Mouse (Mus musculus) left cerebral cortex, postnatal 14 days (tissue): ENCODE measurements around the gene Catsperz. TPM values are rescaled to one million over a fixed set of nuclear protein-coding genes. Genes with fewer than 3 reads are reported as not detected.
"Not testable (repeated sequence)": the region's sequence is repeated elsewhere in the genome, so short reads cannot be mapped to it uniquely, and the experiment has no call there.

Experiments
- DNase-seq, 2 experiments: peaks; one replicate each; pipeline ENCODE4 v3.0.0; 2021 to 2022; ENCODE audit warnings: low spot score in 2 of 2, mixed read lengths in 1 of 2
- intact Hi-C: fragments of 180-260 bp; cut with DNase I; formaldehyde crosslinking; loops from one replicate; pipeline ENCODE4 v1.15.1; 2025
- total RNA-seq, 2 experiments: library from RNA; stranded (reverse); gene quantifications; 2 replicates each; pipeline ENCODE4 v1.2.3; 2021

The Catsperz gene
- total RNA-seq, 2 experiments from 2014 or later, result 23.0 to 28.8 TPM

- DNase-seq, result no peak
- intact Hi-C loops, result no loop called here
These were observed 12.8 kb downstream of the Catsperz start for GRCm38 (mm10) chr19:6912205-6912970.

- intact Hi-C loops, result no loop called here
- DNase-seq, result no peak
These were observed 13.8 kb downstream of the Catsperz start for GRCm38 (mm10) chr19:6911101-6912074.

GRCm38 (mm10) chr19:6910306-6910705 is 14.9 kb downstream of the Catsperz start:
- intact Hi-C loops, DNase-seq: not testable (repeated sequence)

DNA sequence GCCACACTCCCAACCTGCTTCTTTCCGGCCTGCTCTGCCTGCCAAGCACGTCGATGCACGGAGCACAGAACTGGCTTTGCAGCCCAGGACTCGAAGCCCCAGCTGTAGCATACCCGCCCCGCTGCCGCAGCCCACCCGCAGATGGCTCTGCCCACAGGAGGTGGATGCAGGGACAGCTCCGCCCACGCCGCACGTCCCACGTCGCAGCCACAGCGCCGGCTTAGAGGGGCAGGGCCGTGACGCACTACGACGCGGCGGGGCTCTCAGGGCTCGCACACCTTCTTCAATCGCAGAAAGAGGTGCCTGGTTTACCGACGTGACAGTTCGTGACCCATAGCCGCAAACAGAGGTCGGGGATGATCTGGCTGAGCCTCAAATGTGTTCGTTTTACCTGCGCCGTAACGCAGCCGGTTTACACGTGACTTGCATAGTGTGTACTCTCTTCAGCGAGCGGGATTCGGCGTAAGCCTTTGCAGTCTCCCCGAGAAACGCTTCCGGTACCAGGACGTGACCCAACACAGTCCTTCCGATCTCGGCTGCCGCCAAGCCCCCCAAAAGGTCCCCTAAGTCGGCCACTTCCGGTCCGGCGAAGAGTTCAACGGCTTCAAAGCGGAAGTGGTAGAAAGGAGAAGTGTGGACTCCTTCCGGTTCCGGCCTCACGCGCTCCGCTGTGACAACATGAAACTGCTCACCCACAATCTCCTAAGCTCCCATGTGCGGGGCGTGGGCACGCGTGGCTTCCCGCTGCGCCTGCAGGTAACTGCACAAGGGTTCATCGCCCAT is 15.5 kb downstream of the Catsperz start, which contains the start of the genes Trmt112 and Prdx5:
TSS of gene Trmt112 (plus strand) at position 192 of the 783 bp plus-strand sequence.
TSS of gene Prdx5 (minus strand) at position 600 of the 783 bp plus-strand sequence.
- intact Hi-C loops, result loop anchor here (5.0 kb wide), 1 partner anchor 52 kb away; the partner anchor contains the start of gene Ccdc88b
- DNase-seq, result peak; percentile 92 to 96

DNA sequence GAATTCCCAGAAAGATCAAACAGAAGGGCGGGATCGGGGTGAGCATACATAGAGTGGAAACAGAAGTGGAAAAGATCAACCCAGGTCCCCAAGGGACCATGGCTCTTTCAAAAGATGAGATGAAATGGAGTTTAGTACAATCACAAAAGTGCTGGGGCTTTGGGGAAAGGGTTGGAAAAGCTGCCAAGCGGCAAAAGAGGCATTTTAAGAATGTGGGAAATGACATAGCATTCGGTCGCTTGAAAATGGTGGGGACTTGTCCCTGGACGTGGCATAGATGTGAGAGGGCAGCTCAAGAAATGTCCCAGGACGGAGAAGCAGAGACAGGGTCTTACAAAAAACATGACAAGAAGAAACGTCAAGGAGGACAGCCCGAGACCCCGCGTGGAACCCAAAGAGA is 16.2 kb downstream of the Catsperz start:
- intact Hi-C loops, result loop anchor here (5.0 kb wide), 1 partner anchor 52 kb away; the partner anchor contains the start of gene Ccdc88b
- DNase-seq, result no peak

DNA sequence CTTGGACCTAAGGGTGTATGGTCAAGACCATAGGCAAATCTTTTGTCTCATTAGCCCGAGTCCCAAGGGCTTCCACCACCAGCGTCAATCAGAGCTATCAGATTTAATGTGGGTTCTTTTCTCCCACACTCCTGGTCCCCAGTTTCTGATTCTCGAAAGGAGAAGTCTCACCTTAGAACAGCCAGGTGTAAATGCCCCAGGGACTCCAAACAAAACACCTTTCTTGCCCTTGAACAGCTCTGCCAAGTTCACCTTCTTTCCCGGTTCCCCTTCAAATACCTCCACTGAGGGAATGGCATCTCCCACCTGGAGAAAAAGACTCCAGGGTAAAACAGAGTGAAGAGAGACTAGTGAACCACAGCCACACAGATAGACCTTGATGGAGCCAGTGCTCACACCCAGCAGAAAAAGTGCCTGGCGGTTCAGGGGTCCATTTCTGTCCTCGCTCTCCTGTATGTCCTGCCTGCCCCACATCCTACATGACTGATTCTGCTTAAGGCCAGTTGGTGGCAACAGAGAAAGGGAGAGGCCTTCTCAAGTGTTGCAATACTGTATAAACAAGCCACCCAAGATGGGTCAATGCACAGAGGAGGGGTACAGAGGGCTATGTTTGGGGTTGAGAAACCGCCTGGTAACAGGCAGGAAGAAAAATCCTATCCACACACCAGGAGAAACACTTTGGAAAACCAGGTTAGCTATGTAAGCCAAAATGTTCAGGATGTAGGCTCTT is 17.2 kb downstream of the Catsperz start:
- DNase-seq, result no peak
- intact Hi-C loops, result loop anchor here (5.0 kb wide), 1 partner anchor 51 kb away; the partner anchor contains the start of gene Ccdc88b

DNA sequence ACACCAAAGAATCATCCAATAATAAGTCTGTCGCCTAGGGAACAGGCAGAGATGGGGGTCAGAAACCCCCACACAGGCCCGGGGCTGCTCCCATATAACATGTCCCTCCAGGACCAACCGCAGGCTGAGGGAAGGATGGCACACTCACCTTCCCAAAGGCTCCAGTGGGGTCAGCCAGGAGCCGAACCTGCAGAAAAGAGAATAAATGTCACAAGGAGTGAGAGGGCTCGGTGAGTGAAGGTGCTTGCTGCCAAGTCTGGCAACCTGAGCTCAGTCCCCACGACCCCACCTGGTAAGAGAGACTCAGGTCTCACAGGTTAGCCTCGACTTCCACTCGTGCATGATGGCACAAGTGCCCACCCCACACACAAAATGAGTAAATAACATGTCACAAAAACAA is 18.1 kb downstream of the Catsperz start:
- intact Hi-C loops, result loop anchor here (5.0 kb wide), 1 partner anchor 50 kb away; the partner anchor contains the start of gene Ccdc88b
- no peak for DNase-seq

DNA sequence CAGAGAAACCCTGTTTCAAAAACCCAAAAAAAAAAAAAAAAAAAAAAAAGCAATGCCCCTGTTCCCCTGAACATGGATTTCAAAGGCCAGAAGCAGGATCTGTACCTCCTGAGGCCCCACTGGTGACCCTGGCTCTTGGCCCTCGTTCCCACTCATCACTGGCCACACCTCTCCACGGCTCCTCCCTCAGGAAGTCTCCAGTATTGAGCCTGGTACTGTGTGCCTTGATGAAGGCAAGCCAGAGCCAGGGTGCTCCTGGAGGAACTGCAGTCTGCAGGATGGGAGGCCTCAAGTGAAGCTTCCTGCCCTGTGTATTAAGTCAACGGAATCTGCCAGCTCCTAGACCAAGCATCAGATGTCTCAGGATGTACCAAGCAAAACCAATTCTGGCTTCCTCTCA is 19.0 kb downstream of the Catsperz start:
- no peak for DNase-seq
- intact Hi-C loops, result loop anchor here (5.0 kb wide), 1 partner anchor 49 kb away; the partner anchor contains the start of gene Ccdc88b

DNA sequence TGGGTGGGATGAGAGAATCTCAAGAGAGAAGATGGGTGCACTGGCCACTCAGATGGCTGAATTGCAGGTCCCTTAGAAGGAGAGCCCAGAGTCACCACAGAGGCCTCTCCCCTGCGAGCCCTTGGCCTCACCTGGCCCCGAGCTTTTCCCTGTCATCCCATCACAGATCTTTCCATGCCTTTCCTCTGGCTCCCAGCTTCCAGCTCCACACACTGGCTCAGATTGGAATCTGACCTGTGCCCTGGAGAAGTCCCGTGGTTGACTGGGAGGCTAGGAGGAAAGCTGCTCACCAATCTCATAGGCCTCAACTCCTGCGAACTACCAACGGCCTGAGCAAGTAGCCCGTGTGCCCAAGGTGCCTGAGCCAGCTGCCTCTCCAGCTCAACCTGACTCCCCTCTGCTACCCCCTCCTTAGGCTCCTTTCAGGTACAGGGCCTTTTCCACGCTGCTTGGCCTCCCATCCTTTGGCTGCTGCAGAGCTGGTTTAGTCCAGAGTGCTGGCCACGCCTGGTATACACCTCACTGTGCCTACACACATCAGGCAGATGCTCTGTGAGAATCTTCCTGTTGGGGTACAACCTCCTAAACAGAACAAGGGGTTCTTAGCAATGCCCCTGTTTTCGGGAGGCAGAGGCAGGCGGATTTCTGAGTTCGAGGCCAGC is 19.6 kb downstream of the Catsperz start:
- intact Hi-C loops, result loop anchor here (5.0 kb wide), 1 partner anchor 48 kb away; the partner anchor contains the start of gene Ccdc88b
- DNase-seq, result no peak

DNA sequence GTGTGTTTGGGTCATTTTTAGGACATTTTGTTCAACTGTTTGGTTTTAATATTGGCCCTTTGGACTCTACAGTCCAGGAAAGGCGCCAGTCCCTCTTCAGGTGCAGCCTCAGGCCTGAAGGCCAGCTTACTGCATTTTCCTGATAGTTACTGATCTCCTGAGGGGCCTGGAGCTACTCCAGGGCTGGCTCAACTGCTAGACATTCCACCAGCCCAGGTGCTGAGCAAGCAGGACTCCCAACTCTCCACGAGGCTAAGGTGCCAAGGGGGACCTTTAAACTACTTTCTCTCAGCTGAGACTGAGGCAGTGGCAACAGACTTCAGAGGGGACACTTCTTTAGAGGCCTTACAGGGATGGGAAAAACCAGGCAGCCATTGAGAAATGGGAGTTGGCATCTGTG is 20.3 kb downstream of the Catsperz start:
- DNase-seq, result no peak
- intact Hi-C loops, result loop anchor here (5.0 kb wide), 1 partner anchor 48 kb away; the partner anchor contains the start of gene Ccdc88b

DNA sequence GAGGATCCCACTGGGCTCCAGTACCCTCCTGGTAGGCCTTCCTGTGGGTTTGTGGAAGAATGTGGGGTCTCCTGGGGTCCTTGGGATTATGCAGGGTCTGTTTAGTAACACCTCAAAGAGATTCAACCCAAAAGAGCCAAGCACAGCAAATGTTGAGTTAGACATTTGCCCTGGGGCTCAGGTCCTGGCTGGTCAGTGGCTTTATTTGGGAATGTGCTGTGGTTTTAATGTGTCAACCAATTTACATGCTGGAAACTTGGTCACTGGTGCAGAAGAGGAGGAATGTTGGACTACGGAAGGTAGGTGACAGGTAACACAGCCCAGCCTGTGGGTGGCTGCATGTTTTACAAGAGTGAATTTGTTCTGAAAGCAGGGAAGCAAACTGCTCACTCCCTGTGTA is 22.1 kb downstream of the Catsperz start:
- intact Hi-C loops, result no loop called here
- DNase-seq, result no peak

DNA sequence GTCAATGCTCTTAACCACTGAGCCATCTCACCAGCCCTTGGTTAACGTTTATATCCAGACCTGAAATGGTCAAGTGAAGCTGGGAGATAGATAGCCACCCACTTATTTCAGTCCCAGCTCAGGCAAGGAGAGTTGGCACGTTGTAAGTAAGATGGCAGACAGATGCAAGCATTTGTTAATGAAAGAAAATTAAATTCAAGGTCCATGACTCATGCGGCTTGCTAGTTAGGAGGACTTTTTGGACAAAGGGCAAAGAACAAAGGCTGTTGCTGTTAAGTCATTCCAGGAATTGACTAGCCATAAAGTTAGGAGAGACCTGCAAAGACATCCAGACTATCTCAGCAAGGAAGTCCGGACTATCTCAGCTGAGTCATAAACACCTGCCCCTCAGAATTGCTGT is 25.5 kb downstream of the Catsperz start:
- intact Hi-C loops, result no loop called here
- DNase-seq, result no peak

GRCm38 (mm10) chr19:6895608-6896305 is 29.4 kb downstream of the Catsperz start:
- DNase-seq, intact Hi-C loops: not testable (repeated sequence)

- intact Hi-C loops, result no loop called here
- DNase-seq, result no peak
These were observed 31.3 kb downstream of the Catsperz start for GRCm38 (mm10) chr19:6893731-6894451.

- intact Hi-C loops, result no loop called here
- no peak for DNase-seq
These were observed 32.7 kb downstream of the Catsperz start for GRCm38 (mm10) chr19:6892512-6892911.

DNA sequence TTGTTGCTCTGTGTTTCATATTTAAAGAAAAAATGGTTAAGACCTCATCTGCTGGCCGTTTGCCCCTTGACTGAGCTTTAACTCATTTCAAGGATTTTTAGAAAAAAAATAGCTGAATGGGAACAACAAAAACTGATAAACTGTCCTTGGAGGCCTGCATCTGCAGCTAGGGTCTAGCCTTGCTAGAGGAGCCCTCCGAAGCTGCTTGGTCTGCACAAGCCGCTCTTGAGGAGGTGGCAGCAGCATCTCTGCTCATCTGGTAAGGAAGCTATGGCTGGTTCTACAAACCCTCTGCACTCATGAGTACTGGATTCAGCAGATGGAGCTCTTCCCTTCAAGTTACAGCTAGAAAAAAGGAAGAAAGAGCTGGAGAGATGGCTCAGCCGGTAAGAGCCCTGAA is 47.2 kb downstream of the Catsperz start:
- DNase-seq, result no peak
- intact Hi-C loops, result no loop called here

DNA sequence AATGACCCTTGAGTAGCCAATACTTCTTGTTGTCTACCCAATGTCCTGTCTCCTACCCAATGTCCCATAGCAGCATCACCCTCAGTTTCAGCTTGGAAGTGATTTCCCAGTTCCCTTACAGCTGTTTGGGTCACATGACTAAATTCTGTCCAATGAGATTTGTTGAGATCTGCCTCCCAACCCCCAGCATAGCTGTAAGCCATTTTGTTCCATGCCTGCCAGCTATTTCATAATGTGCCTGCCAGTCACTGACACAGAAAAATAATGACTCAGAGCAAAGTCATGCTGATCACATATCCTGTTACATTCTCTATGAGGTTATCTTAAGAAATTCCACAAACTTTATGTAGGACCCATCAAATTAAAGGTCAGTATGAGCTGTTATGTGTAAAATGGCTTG is 48.4 kb downstream of the Catsperz start:
- DNase-seq, result no peak
- intact Hi-C loops, result no loop called here
